ENCODE assay signal across 40 mouse cellular contexts in the genomic region with DNA sequence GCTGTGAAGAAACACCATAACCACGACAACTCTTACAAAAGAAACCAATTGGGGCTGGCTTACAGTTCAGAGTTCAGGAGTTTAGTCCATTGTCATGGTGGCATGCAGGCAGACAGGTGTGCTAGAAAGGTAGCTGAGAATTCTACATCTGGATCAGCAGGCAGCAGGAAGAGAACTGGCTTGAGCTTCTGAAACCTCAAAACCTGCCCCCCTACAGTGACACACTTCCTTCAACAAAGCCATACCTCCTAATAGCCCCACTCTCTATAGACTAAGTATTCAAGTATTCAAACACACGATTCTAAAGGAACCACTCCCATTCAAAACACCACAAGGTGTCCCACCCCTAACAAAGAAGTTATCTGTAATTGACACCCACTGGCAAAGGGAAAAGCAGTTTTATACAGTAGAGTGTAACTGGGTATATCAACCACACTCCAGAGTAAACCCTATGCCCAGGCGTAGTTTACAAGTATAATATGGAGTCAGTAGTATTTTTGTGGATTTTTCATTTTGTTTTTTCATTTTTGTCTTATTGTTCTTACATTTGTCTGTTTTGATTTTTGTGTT. TPM values are rescaled to one million over a fixed set of nuclear protein-coding genes. Genes with fewer than 3 reads are reported as not detected.
DNase-seq lines count a peak whose midpoint lies in the region; ATAC-seq and TF ChIP-seq lines count a peak whose summit lies in the region.
"Had no signal": no experiment of that assay in that cellular context is flagged by ENCODE, and none has a peak within 500 bp of the region (broad histone marks: within the 10 kb centered on the region; RNA-seq: fewer than 3 reads in every experiment).

No protein-coding gene starts in this region.

- H3K36me3 ChIP-seq in MEL (ENCODE audit: control insufficient read depth in 1 of 2, insufficient read depth in 2 of 2, low read length in 2 of 2), result no peaks in the 10 kb centered on the region
- H3K36me3 ChIP-seq in liver, embryonic 12.5 days, result peaks cover 91% of the 10 kb centered on the region
- H3K36me3 ChIP-seq in liver, postnatal 0 days (replicated peaks; ENCODE audit: insufficient read depth, low read length), result peaks cover 34% of the 10 kb centered on the region
- peaks cover 29% of the 10 kb centered on the region for H3K36me3 ChIP-seq in forebrain, embryonic 15.5 days
- H3K36me3 ChIP-seq: embryonic facial prominence, embryonic 10.5 days; embryonic facial prominence, embryonic 15.5 days; heart, embryonic 13.5 days; intestine, embryonic 15.5 days had no signal

- no peak for TF ChIP-seq CTCF in MEL (IDR thresholded peaks at IDR 0.05 in 2 of 3, conservative IDR thresholded peaks at IDR 0.05 in 1 of 3; ENCODE audit: control insufficient read depth in 1 of 3, insufficient read depth in 1 of 3, low read depth in 2 of 3, low read length in 3 of 3, poor library complexity in 1 of 3, severe bottlenecking in 1 of 3)
- TF ChIP-seq CTCF in liver, postnatal 0 days (IDR thresholded peaks at IDR 0.05; ENCODE audit: low read depth), result no peak

- no peaks in the 10 kb centered on the region for H3K79me2 ChIP-seq in MEL (ENCODE audit: control insufficient read depth, insufficient read depth, low read length, poor library complexity)

- H3K4me1 ChIP-seq in MEL (ENCODE audit: control insufficient read depth in 1 of 2, insufficient read depth in 2 of 2, low read length in 2 of 2), result no peaks in the 10 kb centered on the region
- peaks cover 40% of the 10 kb centered on the region for H3K4me1 ChIP-seq in liver, embryonic 12.5 days
- H3K4me1 ChIP-seq in liver, postnatal 0 days (ENCODE audit: insufficient read depth), result 0 out of 2 replicates have a peak, but pooled peaks cover 3% of the 10 kb centered on the region
- peaks cover 14% of the 10 kb centered on the region for H3K4me1 ChIP-seq in forebrain, embryonic 15.5 days
- H3K4me1 ChIP-seq: embryonic facial prominence, embryonic 15.5 days; heart, embryonic 13.5 days; intestine, embryonic 15.5 days had no signal

- H3K4me3 ChIP-seq in MEL (ENCODE audit: control insufficient read depth in 1 of 2, insufficient read depth in 1 of 2, low read depth in 2 of 2, low read length in 2 of 2), result no peak overlapping the region
- no peak overlapping the region for H3K4me3 ChIP-seq in liver, embryonic 12.5 days
- H3K4me3 ChIP-seq in liver, postnatal 0 days (ENCODE audit: low read depth, low read length), result no peak overlapping the region
- H3K4me3 ChIP-seq in forebrain, embryonic 15.5 days, result no peak overlapping the region
- H3K4me3 ChIP-seq: embryonic facial prominence, embryonic 10.5 days; embryonic facial prominence, embryonic 15.5 days; gastrocnemius, adult 2 months; heart, embryonic 13.5 days; intestine, embryonic 15.5 days; megakaryocyte, embryonic 14.5 days; midbrain, embryonic 13.5 days; neural tube, embryonic 13.5 days had no signal

- peak overlapping the region; percentile 16; the same call in 1 of the 2 replicates for H3K4me2 ChIP-seq in liver, embryonic 12.5 days
- no peak overlapping the region for H3K4me2 ChIP-seq in liver, postnatal 0 days (ENCODE audit: low read depth, low read length)
- no peak overlapping the region for H3K4me2 ChIP-seq in forebrain, embryonic 15.5 days (replicated peaks)
- H3K4me2 ChIP-seq: embryonic facial prominence, embryonic 15.5 days; heart, embryonic 13.5 days; intestine, embryonic 15.5 days; midbrain, embryonic 13.5 days; neural tube, embryonic 13.5 days had no signal

- TF ChIP-seq RAD21 in MEL (IDR thresholded peaks at IDR 0.05; ENCODE audit: low read depth, low read length), result no peak

- peak; percentile 12 for DNase-seq in MEL (ENCODE audit: low read depth, low spot score)
- DNase-seq in c-Kit-positive CD71-positive TER-119-negative erythroid progenitor cells, embryonic 14.5 days (ENCODE audit: low read depth), result peak; percentile 42
- DNase-seq in liver, postnatal 0 days, result no peak
- no peak for DNase-seq in urinary bladder, postnatal 10 days (ENCODE audit: low spot score)
- DNase-seq in cerebellum, postnatal 25 days, result no peak
- DNase-seq in kidney, postnatal 36 days, result no peak
- DNase-seq: adrenal gland, adult 8-10 months; B cell, adult 2 months; cerebellum, adult 11-12 months; cerebellum, postnatal 10 days; gastrocnemius, adult 2 months; heart, postnatal 14 days; kidney, adult 2 months; lung, postnatal 36 days; right cerebral cortex, postnatal 4 days; thymus, postnatal 4 days had no signal

- no peak for TF ChIP-seq EP300 in MEL (IDR thresholded peaks at IDR 0.05; ENCODE audit: low read depth in 1 of 2, low read length in 2 of 2)
- TF ChIP-seq EP300 in liver, postnatal 0 days (IDR thresholded peaks at IDR 0.05; ENCODE audit: low read depth), result peak; percentile 48; the same call in 1 of the 2 replicates

- H3K9ac ChIP-seq in MEL (ENCODE audit: control insufficient read depth, low read depth, low read length, poor library complexity, severe bottlenecking), result no peak overlapping the region
- H3K9ac ChIP-seq in liver, embryonic 12.5 days, result no peak overlapping the region
- H3K9ac ChIP-seq in liver, postnatal 0 days (replicated peaks), result no peak overlapping the region
- no peak overlapping the region for H3K9ac ChIP-seq in forebrain, embryonic 15.5 days (replicated peaks)
- H3K9ac ChIP-seq: embryonic facial prominence, embryonic 15.5 days; heart, embryonic 13.5 days; intestine, embryonic 15.5 days; midbrain, embryonic 13.5 days; neural tube, embryonic 13.5 days had no signal

- no peaks in the 10 kb centered on the region for H3K9me3 ChIP-seq in MEL (replicated peaks; ENCODE audit: insufficient read depth, low read length)
- no peaks in the 10 kb centered on the region for H3K9me3 ChIP-seq in liver, embryonic 12.5 days (replicated peaks)
- H3K9me3 ChIP-seq in liver, postnatal 0 days (ENCODE audit: low read length), result no peaks in the 10 kb centered on the region
- H3K9me3 ChIP-seq in forebrain, embryonic 15.5 days, result no peaks in the 10 kb centered on the region
- H3K9me3 ChIP-seq: embryonic facial prominence, embryonic 10.5 days; embryonic facial prominence, embryonic 15.5 days; G1E; heart, embryonic 13.5 days; intestine, embryonic 15.5 days; megakaryocyte, embryonic 14.5 days; neural tube, embryonic 13.5 days had no signal

- H3K27me3 ChIP-seq in MEL (ENCODE audit: control insufficient read depth in 1 of 2, insufficient read depth in 2 of 2, low read length in 2 of 2), result no peaks in the 10 kb centered on the region
- no peaks in the 10 kb centered on the region for H3K27me3 ChIP-seq in liver, embryonic 12.5 days (replicated peaks)
- H3K27me3 ChIP-seq in liver, postnatal 0 days (ENCODE audit: insufficient read depth, low read length), result no peaks in the 10 kb centered on the region
- no peaks in the 10 kb centered on the region for H3K27me3 ChIP-seq in forebrain, embryonic 15.5 days
- H3K27me3 ChIP-seq: embryonic facial prominence, embryonic 15.5 days; heart, embryonic 13.5 days; intestine, embryonic 15.5 days; midbrain, embryonic 13.5 days; neural tube, embryonic 13.5 days had no signal

- 56% methylated on average over 3 of the region's 3 CpGs for WGBS in liver, embryonic 12.5 days (ENCODE audit: insufficient replicate concordance)
- 71% methylated on average over 3 of the region's 3 CpGs for WGBS in liver, postnatal 0 days (ENCODE audit: insufficient replicate concordance)
- WGBS in forebrain, embryonic 15.5 days, result 69% methylated on average over 3 of the region's 3 CpGs

- TF ChIP-seq POLR2A in MEL (IDR thresholded peaks at IDR 0.05; ENCODE audit: control insufficient read depth in 1 of 2, insufficient read depth in 1 of 2, low read depth in 1 of 2, low read length in 2 of 2, poor library complexity in 1 of 2), result no peak

- ATAC-seq in liver, embryonic 12.5 days, result peak; percentile 81
- peak; percentile 62 for ATAC-seq in liver, postnatal 0 days
- ATAC-seq in forebrain, embryonic 15.5 days (replicated peaks), result no peak
- ATAC-seq: activated CD4-positive, CD25-positive, alpha-beta regulatory T cell, adult 4 months; forebrain, embryonic 14.5 days; hindbrain, postnatal 0 days; intestine, embryonic 15.5 days; midbrain, embryonic 13.5 days; Patski had no signal

- no peak overlapping the region for H3K27ac ChIP-seq in MEL (ENCODE audit: control insufficient read depth, low read depth, low read length)
- peak overlapping the region; percentile 26; the same call in 1 of the 2 replicates for H3K27ac ChIP-seq in liver, embryonic 12.5 days
- no peak overlapping the region for H3K27ac ChIP-seq in liver, postnatal 0 days (ENCODE audit: low read depth)
- H3K27ac ChIP-seq in forebrain, embryonic 15.5 days (replicated peaks), result no peak overlapping the region
- H3K27ac ChIP-seq: embryonic facial prominence, embryonic 10.5 days; embryonic facial prominence, embryonic 15.5 days; gastrocnemius, adult 2 months; heart, embryonic 13.5 days; hindbrain, postnatal 0 days; intestine, embryonic 15.5 days; kidney, postnatal 0 days; midbrain, embryonic 13.5 days; neural tube, embryonic 13.5 days had no signal

TF ChIP-seq in MEL, 35 proteins besides CTCF, POLR2A, EP300 and RAD21 (continues in another document):
- TF ChIP-seq HCFC1 (IDR thresholded peaks at IDR 0.05; ENCODE audit: low read depth, low read length) (no peak), USF1 (IDR thresholded peaks at IDR 0.05; ENCODE audit: low read depth, low read length) (no peak)

RNA-seq across cellular contexts. Expression of a gene that starts 27.6 kb away (rescaled TPM):
- total RNA-seq in MEL (2012; rRNA removed), result 21.3 and 26.4 TPM in 2 replicates
- 10 to 100 TPM in 1 of 2 experiments, not detected in 1; 29.4 TPM for polyA plus RNA-seq in MEL (2012; ENCODE audit: insufficient read depth in 1 of 2, insufficient read length in 2 of 2, low read depth in 1 of 2, low replicate concordance in 2 of 2, missing spikeins in 1 of 2)
- polyA plus RNA-seq in liver, embryonic 12.5 days (2016; fragmentation: Nextera tagmentation; extraction: Ambion mirVana), result 28.2 and 28.6 TPM in 2 replicates
- 38.4 and 46.0 TPM in 2 replicates for polyA plus RNA-seq in liver, postnatal 0 days (2015; fragmentation: Nextera tagmentation; extraction: Ambion mirVana)
- polyA plus RNA-seq in forebrain, embryonic 15.5 days (2015; fragmentation: Nextera tagmentation; extraction: Ambion mirVana), result 40.9 and 41.0 TPM in 2 replicates

RNA-seq across cellular contexts. Expression of a gene that starts 32.3 kb away (rescaled TPM):
- 10.2 and 12.5 TPM in 2 replicates for total RNA-seq in MEL (2012; rRNA removed)
- 10 to 100 TPM in 1 of 2 experiments, not detected in 1; 22.6 TPM for polyA plus RNA-seq in MEL (2012; ENCODE audit: insufficient read depth in 1 of 2, insufficient read length in 2 of 2, low read depth in 1 of 2, low replicate concordance in 2 of 2, missing spikeins in 1 of 2)
- 47.4 and 53.8 TPM in 2 replicates for polyA plus RNA-seq in liver, embryonic 12.5 days (2016; fragmentation: Nextera tagmentation; extraction: Ambion mirVana)
- polyA plus RNA-seq in liver, postnatal 0 days (2015; fragmentation: Nextera tagmentation; extraction: Ambion mirVana), result 15.7 and 16.7 TPM in 2 replicates
- 25.9 and 26.3 TPM in 2 replicates for polyA plus RNA-seq in forebrain, embryonic 15.5 days (2015; fragmentation: Nextera tagmentation; extraction: Ambion mirVana)

RNA-seq across cellular contexts. Expression of a gene that starts 53.2 kb away (rescaled TPM):
- not detected in 2 replicates for total RNA-seq in MEL (2012; rRNA removed)
- not detected for polyA plus RNA-seq in MEL (2012; ENCODE audit: insufficient read depth in 1 of 2, insufficient read length in 2 of 2, low read depth in 1 of 2, low replicate concordance in 2 of 2, missing spikeins in 1 of 2)
- not detected in 2 replicates for polyA plus RNA-seq in liver, embryonic 12.5 days (2016; fragmentation: Nextera tagmentation; extraction: Ambion mirVana)
- not detected in 2 replicates for polyA plus RNA-seq in liver, postnatal 0 days (2015; fragmentation: Nextera tagmentation; extraction: Ambion mirVana)
- polyA plus RNA-seq in forebrain, embryonic 15.5 days (2015; fragmentation: Nextera tagmentation; extraction: Ambion mirVana), result not detected in 2 replicates
- total RNA-seq: adrenal gland, adult 8-10 months; gastrocnemius, adult 2 months; gastrocnemius, postnatal 4 days; heart, postnatal 14 days; left cerebral cortex, postnatal 14 days; liver, adult 2 months had no signal
- polyA plus RNA-seq: activated CD4-positive, CD25-positive, alpha-beta regulatory T cell, adult 4 months; G1E; heart, embryonic 13.5 days; intestine, embryonic 15.5 days; kidney, adult 2 months; kidney, postnatal 0 days; large intestine, adult 2 months; limb, embryonic 11.5 days; liver, adult 2 months; lung, embryonic 16.5 days; Patski; spleen, adult 2 months; testis, adult 2 months; thymus, postnatal 0 days had no signal

Comparison
In these comparisons a context has a peak if more than half of its experiments do, and no peak if none do; other contexts are left out.
1. DNase-seq: peak in MEL (single experiment) and c-Kit-positive CD71-positive TER-119-negative erythroid progenitor cells, embryonic 14.5 days (single experiment); none in liver, postnatal 0 days (single experiment), urinary bladder, postnatal 10 days (single experiment), cerebellum, postnatal 25 days (0 of 2) and kidney, postnatal 36 days (0 of 2).